Mouse (Mus musculus) embryo, embryonic 10.5 days (tissue): Measurements from ENCODE around the gene Smad3.

Source experiments
- DNase-seq: peaks from one replicate; pipeline ENCODE4 v3.0.0-alpha.2; 2015; ENCODE audit warnings: low spot score

The Smad3 gene

GRCm38 (mm10) chr9:63664300-63664745 is 93.5 kb downstream of the Smad3 start:
- DNase-seq: no peak

- peak; percentile 36 for DNase-seq
These were observed 94.6 kb downstream of the Smad3 start for GRCm38 (mm10) chr9:63663222-63663621.

GRCm38 (mm10) chr9:63662759-63663158 is 95.0 kb downstream of the Smad3 start:
- no peak for DNase-seq

GRCm38 (mm10) chr9:63660691-63661090 is 97.1 kb downstream of the Smad3 start:
- no peak for DNase-seq

GRCm38 (mm10) chr9:63660061-63660460 is 97.7 kb downstream of the Smad3 start:
- DNase-seq: no peak

- DNase-seq: no peak
These were observed 98.8 kb downstream of the Smad3 start for GRCm38 (mm10) chr9:63658970-63659371.

GRCm38 (mm10) chr9:63658436-63658835 is 99.4 kb downstream of the Smad3 start:
- DNase-seq: no peak

GRCm38 (mm10) chr9:63657167-63657566 is 100.6 kb downstream of the Smad3 start:
- no peak for DNase-seq

- DNase-seq: peak; percentile 35
These were observed 102.7 kb downstream of the Smad3 start for GRCm38 (mm10) chr9:63655092-63655491.

GRCm38 (mm10) chr9:63654575-63654974 is 103.2 kb downstream of the Smad3 start:
- DNase-seq: no peak

GRCm38 (mm10) chr9:63653666-63654065 is 104.1 kb downstream of the Smad3 start:
- peak; percentile 35 for DNase-seq

- DNase-seq: no peak
These were observed 106.2 kb downstream of the Smad3 start for GRCm38 (mm10) chr9:63651594-63651993.

- DNase-seq: no peak
These were observed 106.9 kb downstream of the Smad3 start for GRCm38 (mm10) chr9:63650905-63651304.

- DNase-seq: peak; percentile 31
These were observed 107.8 kb downstream of the Smad3 start for GRCm38 (mm10) chr9:63649841-63650545.

- DNase-seq: no peak
These were observed 109.3 kb downstream of the Smad3 start for GRCm38 (mm10) chr9:63648520-63648918.

- no peak for DNase-seq
These were observed 109.9 kb downstream of the Smad3 start for GRCm38 (mm10) chr9:63647581-63648519.

GRCm38 (mm10) chr9:63645084-63645483 is 112.7 kb downstream of the Smad3 start:
- DNase-seq: no peak

- DNase-seq: no peak
These were observed 113.8 kb downstream of the Smad3 start for GRCm38 (mm10) chr9:63644011-63644410.

- no peak for DNase-seq
These were observed 115.7 kb downstream of the Smad3 start for GRCm38 (mm10) chr9:63641983-63642646.

- DNase-seq: no peak
These were observed 121.7 kb downstream of the Smad3 start for GRCm38 (mm10) chr9:63636113-63636512.

GRCm38 (mm10) chr9:63633334-63633733 is 124.5 kb downstream of the Smad3 start:
- no peak for DNase-seq

- no peak for DNase-seq
These were observed 124.9 kb downstream of the Smad3 start for GRCm38 (mm10) chr9:63632924-63633323.
